Mouse (Mus musculus) T-cell, adult 66 days (primary cell): ENCODE measurements around the gene Pgam2. TPM values are rescaled to one million over a fixed set of nuclear protein-coding genes. Genes with fewer than 3 reads are reported as not detected.

Experiments used
- total RNA-seq, 2 experiments: library from RNA; stranded (reverse); gene quantifications; 3 replicates in 1 of 2; 4 replicates in 1 of 2; pipeline ENCODE4 v1.2.4; 2023

The Pgam2 gene
- total RNA-seq, result not detected

DNA sequence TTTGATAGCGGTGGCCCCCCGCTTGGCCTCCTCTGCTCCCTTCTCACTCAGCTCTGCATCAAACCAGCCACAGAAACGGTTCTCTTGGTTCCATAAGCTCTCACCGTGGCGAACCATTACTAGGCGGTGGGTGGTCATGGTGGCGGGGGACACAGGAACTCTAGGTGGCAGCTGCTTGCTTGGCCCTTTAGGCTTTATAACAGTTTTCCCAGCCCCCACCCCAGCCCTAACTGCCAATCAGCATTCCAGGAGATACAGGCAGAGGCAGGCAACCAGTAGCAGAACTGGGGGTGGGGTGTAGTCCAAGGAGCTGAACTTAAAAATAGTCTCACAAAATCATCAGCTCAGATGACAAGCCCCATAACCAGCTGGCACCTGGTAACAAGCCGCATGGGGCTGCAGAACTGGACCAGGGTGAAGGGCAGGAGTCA is at the start of gene Pgam2:
Gene Pgam2 (minus strand): TSS at position 183 of the 431 bp plus-strand sequence.

DNA sequence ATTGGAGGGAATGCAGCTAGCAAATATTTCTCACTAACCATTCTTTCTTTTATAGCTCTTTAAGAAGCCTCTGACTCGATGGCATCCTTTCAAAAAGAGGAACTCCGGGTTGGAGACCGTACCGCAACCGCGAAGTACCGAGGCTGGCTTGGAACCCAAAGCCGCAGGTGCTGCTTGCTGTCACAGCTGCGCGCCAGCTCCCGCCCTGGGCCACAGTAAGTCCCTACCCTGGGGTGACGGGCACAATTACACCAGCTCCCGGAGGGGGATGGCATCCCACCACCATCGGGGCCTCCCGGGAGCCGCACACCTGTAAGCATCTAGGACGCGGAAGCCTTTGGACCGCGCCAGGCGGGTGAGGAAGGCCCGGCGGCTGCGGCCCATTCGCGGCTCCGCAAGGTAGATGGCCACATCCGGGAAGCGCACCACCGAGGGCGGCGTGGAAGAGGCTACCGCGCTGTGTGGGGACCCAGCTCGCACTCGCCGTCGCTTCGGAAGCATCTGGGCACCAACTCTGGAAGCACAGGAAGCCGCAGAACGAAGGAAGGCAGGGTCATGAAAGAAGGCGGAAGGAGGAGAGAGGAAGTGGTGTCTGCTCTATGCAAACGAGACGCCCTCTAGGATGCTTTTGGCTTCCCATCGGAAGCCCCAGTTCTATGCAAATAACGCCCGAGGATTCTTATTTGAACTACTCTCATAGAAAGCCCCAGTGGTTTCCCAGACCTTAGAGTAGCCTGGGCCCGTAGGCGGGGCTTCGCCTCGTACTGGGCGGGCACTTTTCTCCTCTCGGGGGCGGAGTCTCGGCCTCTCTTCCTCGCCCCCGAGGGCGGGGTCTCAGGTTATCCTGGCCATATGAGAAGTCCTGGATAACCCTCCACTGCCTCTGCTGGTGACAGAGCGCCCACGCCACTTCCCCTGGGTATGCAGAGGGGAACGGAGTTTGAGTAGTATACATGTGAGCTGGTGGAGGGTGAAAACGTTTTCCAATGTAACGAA is 34.0 kb upstream of the Pgam2 start, which contains the start of gene Polm:
Gene Polm (minus strand): TSS at position 766 of the 996 bp plus-strand sequence.

DNA sequence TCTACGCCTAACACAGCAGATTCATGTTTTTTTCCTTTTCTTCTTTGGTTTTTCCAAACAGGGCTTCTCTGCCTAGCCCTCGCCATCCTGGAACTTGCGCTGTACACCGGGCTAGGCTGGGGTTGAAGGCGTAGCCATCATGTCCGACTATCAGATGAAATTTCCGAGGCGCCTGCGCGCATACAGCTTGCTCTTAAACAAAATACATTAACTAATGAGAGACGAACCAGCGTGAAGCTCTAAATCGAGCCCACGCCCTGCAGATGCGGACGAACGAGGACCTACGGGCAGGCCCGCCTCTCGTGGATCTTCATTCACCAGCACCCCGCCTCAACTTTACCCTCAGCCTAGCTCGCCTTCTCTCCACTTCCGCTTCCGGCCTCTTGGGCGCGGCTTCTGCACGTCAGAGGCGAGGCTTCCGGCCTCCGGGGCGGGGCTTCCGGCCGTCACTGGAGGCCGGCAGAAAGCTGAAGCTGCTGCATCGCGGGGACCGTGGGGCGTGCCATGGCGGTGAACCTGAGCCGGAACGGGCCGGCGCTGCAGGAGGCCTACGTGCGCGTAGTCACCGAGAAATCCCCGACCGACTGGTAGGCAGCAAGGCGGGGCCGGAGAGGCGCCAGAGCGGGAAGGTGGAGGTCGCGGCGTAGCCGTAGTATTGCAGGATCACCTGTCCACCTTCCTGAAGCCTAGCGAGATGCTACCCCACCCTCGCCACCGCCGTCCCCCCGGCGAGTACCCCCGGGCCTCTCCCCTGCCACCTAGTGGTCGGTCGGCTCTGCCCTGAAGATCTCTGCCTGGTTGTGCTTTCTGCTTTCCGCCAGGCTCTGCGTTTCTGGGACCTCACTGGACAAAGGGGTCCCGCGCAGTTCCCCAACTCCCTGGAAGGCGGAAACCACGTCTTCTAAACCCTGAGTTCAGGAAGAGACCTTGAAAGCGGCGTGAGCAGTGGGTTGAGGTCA is 15.2 kb downstream of the Pgam2 start, which contains the start of gene Dbnl:
Gene Dbnl (plus strand): TSS at position 433 of the 959 bp plus-strand sequence.

DNA sequence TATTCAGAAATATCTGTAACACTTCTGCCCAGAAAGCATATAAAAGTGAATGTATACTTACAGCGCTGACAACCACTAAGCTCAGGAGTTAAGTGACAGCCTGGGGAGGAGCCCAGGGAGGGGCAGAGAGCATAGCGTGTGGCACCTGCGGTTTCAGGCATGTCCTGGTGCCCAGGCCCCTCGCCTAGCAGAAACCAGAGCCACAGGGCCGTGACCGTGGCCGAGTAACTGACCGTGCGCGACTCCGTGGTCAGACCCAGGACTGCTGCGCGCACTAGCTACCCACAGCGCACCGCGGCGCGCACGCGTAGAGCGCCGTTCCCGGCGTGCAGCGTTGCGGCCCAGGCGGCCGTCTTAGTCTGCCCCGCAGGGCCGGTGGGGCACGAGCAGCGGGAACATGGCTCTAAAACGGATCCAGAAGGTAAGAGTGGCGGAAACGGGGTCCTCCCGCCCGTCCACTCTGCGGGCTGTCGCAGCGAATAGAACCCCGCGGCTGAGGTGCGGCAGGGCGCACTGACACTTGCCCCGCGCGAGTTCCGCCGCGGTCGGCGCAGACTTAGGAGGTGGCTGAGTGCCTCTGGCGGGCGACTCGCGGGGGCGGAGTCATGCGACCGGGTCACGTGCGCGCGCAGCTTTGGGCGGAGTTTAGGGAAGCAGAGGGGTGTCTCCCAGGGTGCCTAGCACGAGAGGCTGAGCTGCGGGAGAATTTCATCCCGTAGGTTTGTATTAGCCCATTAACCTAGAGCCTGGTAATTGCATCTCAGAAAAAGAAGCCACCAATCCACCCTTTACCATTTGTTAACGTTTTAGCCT is 41.5 kb downstream of the Pgam2 start, which contains the start of gene Urgcp:
Gene Urgcp (minus strand): TSS at position 557 of the 813 bp plus-strand sequence.

Other genes with a start within 250 kb of the Pgam2 start
- gene Ankrd36, start 234.0 kb downstream of the Pgam2 start, total RNA-seq, result not detected
- 10 to 100 TPM; 69.3 to 82.0 TPM for gene Mrps24, start 88.1 kb downstream of the Pgam2 start, total RNA-seq
- 10 to 100 TPM; 34.1 to 36.1 TPM for gene Urgcp, start 41.4 kb downstream of the Pgam2 start, total RNA-seq
- gene Dbnl, start 15.2 kb downstream of the Pgam2 start, total RNA-seq, result 100 to 1,000 TPM; 120 to 126 TPM
- gene Polm, start 34.3 kb upstream of the Pgam2 start, total RNA-seq, result 10 to 100 TPM; 45.5 to 48.2 TPM
- gene Aebp1, start 58.2 kb upstream of the Pgam2 start, total RNA-seq, result under 1 TPM; 0.44 to 0.83 TPM
- 10 to 100 TPM; 68.3 to 69.3 TPM for gene Pold2, start 74.6 kb upstream of the Pgam2 start, total RNA-seq
- not detected for gene Myl7, start 95.0 kb upstream of the Pgam2 start, total RNA-seq
- gene Gck, start 146.3 kb upstream of the Pgam2 start, total RNA-seq, result not detected
- gene Ykt6, start 152.0 kb upstream of the Pgam2 start, total RNA-seq, result 10 to 100 TPM; 62.6 to 72.1 TPM